Mouse (Mus musculus) forelimb bud, embryonic 11.5 days (tissue): ENCODE measurements around the gene N4bp2.
A peak's percentile ranks its signal among the peaks of the same experiment; 100 is the strongest.

Experiments used
- DNase-seq: peaks from one replicate; pipeline ENCODE4 v3.0.0-alpha.2; 2012; ENCODE audit warnings: low read depth, low spot score

The N4bp2 gene

GRCm38 (mm10) chr5:65827102-65827501, 63.8 kb downstream of the N4bp2 start:
- no peak for DNase-seq

DNA sequence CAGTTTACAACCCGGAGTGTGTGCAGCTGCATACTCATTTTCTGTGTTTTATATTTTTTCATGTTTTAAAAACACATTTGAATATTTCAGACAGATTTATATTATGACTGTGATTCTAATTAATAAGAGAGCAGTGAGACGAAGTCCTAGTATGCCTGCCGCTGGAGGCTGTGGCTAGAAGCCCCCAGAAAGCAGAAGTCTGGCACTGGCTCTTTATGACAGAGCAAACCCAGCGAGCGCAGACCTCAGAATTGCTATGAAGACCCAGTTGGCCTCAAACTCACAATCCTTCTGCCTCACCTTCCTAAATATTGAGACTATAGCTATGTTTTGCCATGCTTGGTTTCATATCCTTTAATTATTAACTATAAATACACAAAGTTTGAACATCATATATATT, 64.9 kb downstream of the N4bp2 start:
- DNase-seq: no peak

DNA sequence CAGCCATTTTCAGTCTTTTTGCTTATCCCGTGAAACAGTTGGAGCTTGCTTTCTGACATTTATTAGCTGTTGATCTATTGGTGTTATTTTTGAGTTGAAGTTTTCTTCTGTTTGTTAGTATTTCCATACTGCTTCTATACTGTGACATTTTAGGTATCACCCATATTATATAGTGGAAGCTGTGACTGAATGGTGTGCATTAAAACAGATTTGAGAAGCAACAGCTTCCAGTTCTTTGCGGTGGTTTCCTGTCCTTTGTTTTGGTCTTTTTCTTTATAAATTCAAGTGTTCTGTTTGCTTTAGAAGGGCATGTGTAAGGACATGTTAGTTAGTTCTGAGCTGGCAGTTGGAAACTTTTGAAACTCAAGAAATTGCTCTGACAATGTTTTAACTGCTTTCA, 65.7 kb downstream of the N4bp2 start:
- DNase-seq: no peak

- DNase-seq: no peak
Observed at GRCm38 (mm10) chr5:65831917-65832618, 68.7 kb downstream of the N4bp2 start.

DNA sequence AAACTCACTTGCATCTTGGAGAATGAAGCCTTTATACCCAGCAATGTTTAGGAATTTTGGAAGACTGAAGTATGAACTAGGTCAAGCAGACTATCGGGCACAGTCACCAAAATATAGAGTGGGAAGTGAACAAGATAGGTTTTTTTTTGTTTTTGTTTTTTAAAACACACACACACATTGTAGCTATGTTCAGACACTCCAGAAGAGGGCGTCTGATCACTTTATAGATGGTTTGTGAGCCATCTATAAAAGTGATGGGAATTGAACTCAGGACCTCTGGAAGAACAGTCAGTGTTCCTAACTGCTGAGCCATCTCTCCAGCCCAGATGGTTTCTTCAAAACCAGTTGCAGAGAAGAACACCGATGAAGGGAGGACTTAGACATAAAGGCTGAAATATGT, 69.8 kb downstream of the N4bp2 start:
- no peak for DNase-seq

DNA sequence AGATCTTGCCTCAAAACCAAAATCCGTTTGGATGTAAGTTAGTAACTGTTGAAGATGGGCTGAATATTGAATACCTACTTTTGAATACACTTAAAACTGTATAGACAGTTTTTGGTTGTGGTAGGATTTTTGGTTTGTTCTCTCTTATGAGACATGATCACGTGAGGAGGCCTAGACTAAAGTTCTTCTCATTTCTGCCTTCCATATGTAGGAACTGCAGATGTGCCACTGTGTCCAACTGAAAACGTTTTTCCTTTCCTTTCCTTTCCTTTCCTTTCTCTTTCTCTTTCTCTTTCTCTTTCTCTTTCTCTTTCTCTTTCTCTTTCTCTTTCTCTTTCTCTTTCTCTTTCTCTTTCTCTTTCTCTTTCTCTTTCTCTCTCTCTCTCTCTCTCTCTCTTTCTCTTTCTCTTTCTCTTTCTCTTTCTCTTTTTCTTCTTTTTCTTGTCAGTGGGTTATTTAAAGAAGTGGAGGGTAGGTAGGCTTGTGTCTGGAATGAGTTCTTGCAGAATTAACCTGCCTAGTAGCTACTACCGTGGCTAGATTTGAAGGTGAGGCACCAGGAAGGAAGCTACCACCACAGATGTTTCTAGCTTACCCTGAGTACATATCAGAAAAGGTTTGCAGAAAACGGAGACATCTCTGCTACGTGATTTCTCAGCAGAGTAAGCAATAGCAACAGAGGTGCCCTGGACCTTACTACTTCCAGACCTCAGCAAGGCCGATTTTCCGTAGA, 70.6 kb downstream of the N4bp2 start:
- DNase-seq: no peak

DNA sequence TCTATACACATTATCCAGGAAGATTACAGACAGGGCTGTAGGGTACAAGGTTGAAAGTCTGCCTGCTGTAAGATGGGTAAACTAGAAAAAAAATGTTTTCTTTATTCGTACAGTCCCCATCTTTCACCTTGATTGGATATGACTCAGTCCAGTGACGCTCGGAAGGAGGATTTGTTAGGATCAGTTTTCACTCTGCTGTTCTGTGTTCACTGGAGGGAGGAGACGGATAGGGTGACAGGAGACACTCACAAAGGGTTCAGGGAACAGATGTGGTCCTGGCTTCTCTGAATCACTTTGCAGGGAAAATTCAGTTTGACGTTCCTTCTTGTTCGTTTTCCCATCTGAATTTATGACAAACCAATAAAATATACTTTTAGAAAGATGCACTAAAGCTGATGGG, 74.7 kb downstream of the N4bp2 start:
- DNase-seq: no peak

DNA sequence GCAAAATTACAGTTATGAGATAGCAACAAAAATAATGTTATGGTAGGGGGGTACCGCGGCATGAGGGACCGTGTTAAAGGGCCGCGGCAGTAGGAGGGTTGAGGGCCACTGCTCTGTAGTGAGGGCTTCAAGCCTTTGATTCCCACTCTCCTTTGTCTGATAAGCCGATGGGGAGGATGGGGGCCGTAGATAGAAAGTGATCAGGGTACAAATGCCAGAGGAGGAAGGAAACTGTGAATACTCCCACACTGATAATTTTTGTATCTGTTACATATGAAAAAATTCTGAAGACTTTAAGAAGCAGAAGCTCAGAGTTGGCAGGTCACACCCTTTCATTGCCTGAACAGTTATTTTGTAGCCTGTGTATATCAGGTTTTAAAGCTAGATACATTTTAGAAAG, 79.6 kb downstream of the N4bp2 start:
- no peak for DNase-seq

GRCm38 (mm10) chr5:65846534-65846933, 83.2 kb downstream of the N4bp2 start:
- no peak for DNase-seq

GRCm38 (mm10) chr5:65846958-65847357, 83.6 kb downstream of the N4bp2 start:
- DNase-seq: no peak

DNA sequence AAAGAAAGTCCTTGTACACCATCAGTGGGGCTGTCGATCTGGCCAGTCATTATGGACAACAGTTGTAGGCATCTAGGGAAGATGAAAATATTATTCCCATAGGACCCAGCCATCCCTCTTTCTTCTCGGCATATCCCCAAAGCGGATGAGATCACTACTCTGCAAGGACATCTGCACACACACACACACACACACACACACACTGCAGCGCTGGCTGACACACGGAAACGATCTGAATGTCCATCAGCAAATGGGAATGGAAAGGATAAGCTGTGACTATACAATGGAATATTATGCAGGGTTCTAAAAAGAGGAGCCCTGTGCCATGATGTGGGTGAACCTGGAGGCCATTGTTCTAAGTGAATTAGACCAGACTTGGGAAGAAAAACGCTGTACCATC, 84.3 kb downstream of the N4bp2 start:
- DNase-seq: no peak

DNA sequence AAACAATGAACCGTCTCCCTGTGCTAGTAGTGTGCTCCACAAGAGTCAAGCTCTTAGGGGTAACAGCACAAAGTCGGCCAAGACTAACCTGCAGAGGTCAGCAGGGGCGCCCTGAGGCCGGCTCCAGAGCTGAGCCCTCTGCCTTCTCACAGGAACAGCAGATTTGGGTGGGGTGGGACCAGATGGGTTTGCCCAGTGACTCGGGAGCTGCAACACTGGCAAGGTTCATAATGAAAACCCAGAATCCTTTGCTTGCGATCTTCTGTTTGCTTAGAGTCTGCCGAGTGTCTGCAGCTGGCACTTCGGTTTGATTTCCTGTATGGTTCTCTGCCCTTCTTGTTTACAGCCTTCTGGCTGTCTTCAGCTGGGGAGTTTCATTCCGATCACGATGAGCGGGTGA, 87.4 kb downstream of the N4bp2 start:
- no peak for DNase-seq

- DNase-seq: no peak
Observed at GRCm38 (mm10) chr5:65854786-65855191, 91.5 kb downstream of the N4bp2 start.

GRCm38 (mm10) chr5:65855571-65855970, 92.2 kb downstream of the N4bp2 start:
- no peak for DNase-seq

DNA sequence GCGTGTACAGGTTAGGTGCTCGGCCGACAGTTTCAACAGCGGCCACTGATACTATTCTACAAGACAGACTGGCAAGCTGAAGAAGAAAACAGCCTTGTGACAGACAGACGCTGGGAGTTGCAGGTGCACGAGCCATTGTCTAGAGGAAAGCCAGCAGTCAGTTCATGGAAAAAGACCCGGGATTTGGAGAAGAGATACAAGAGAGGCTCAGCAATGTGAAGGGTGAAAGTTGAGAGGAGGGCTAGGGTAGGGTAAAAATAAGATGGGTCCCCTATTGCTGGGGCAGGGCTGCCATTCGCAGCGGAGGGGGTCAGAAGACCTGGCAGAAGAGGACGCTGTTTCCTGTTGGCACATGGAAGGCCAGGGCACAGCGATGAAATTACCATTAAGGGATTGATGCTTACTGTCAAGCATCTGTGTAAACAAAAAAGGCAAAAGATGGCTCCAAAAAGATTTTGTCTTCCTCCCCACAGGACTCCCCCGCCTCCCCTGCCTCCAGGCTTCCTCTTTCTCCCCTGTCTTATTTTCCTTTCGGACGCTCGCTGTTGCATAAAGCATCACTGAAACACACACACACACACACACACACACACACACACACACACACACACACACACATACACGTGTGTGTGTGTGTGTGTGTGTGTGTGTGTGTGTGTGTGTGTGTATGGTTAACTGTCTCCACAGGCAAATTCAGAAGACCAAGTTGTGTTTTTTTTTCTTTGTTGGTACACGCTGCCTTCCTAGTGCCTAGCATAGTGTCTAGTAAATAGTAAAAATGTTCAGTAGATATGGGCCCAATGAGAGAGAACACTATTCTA, 93.5 kb downstream of the N4bp2 start:
- DNase-seq: no peak

DNA sequence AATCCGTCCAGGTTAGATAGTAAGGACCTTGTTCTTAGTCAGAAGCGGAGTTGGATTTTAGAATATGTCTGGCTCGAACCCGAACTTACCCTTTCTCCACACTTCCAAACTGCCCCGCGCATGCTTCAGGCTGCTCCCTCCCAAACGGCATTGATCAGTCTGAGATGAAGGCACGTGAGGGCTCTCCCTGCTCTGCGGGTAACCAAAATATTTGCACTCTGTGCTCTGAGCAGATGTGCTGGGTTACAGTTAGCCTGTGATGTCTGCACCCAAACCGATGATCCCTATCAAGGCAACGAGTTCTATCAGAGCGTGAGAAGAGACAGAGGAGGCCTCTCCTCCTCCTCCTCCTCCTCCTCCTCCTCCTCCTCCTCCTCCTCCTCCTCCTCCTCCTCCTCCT, 94.6 kb downstream of the N4bp2 start:
- DNase-seq: no peak

DNA sequence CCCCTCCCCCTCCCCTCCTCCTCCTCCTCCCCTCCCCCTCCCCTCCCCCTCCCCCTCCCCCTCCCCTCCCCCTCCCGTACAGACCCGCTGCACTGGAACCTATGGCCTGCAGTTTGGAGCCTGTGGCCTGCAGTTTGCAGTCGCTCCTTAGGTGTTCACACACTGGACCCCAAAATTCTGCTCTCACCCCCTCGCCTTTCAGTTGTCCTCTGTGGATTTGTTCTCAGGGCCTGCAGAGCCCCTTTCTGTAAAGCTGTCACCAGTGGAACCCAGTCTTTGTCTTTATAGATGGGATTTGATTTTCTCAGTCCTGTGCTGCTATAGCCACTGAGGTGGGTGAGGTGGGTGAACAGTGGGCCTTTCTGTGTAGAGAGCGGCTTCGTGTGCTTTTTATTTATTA, 95.0 kb downstream of the N4bp2 start:
- DNase-seq: no peak

- DNase-seq: peak; percentile 29
Observed at GRCm38 (mm10) chr5:65858898-65859297, 95.6 kb downstream of the N4bp2 start.

DNA sequence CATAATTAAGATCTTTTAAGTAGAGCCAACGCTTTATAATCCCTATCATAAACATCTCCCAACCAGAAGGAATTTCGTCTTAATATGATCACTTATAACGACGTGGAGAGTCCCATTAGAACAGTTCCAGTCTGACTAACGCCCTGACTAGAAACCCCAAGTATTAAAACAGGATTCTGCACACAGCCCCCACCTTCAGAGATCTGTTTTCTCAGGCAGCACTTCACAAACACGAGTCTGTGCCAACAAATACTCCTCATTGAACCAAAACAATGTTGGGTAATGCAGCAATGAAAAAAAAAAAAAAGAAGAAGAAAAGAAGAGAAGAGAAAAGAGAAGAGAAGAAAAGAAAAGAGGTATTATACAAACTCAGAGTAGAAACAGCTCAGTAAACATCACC, 96.1 kb downstream of the N4bp2 start:
- DNase-seq: no peak

DNA sequence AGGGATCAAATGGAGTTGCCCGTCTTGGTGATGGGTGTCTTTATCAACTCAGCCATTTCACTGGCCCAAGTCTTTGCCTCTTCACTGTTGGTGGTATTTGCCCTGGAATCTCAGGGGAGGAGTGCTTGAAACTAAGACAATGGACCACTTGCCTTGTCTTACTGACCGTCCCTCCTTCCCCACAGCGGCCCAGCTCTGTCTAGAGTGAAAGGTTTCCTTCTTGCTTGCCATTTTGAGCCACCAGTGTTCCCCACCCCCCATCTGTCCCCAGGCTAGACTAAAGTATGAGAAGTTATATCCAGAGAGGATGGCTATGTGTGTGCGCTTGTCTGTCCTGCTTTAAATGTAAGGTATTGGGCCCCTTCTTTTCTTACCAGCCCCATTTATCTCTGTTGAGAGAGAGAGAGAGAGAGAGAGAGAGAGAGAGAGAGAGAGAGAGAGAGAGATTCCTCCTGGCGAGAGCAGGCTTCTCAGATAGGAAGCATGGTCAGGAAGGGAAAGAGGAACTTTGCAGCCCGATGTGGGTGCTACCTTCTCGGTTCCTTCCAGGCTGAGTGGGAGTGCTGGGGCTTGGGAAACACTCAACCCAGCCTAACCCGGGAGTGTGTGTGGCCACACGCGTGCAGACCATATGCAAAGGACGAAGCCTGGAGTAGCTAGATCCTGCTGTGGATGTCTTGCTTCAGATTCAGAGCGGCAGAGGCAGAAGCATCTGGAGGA, 97.1 kb downstream of the N4bp2 start:
- no peak for DNase-seq

GRCm38 (mm10) chr5:65861154-65861944, 98.0 kb downstream of the N4bp2 start, which contains the start of gene Rhoh:
Gene Rhoh, plus strand, starts transcription at chr5:65861213.
- no peak for DNase-seq
